In the genomic region with DNA sequence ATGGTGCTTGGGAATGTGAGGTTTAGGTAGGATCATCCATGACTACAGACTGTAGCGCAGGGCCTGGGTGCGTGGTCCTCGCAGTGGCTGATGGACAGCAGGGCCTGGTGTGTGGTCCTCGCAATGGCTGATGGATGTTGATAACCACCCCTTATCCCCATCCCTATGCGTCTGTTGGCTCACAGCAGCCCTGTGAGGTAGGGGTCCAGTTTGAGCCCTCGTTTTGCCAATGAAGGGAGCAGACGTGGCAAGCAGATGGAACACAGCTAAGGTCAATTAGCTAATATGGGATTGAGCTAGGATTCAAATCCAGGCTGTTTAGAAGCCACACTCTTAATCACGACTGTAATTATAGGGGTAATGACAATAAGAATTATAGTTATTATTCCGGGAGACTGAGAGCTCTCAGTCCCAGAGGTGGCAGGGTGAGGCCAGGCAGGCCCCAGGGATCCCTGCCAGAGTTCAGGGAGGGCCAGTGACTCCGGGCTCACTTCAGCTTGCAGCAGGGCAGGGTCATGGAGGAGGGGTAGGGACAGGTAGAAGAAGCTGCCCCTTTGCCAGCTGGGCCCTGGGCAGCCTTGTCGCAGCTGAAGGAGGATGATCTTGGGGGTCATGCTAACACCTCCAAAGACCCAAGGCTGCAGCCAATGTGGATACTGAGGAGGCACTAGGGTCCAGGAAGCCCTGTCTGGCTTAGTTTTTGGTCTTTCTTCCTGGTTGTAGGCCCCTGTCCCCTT, we compare ENCODE assay signal across 13 mouse cellular contexts.
DNase-seq lines count a peak whose midpoint lies in the region; ATAC-seq and TF ChIP-seq lines count a peak whose summit lies in the region.
"Had no signal": no experiment of that assay in that cellular context is flagged by ENCODE, and none has a peak within 500 bp of the region (broad histone marks: within the 10 kb centered on the region; RNA-seq: fewer than 3 reads in every experiment).

No protein-coding gene starts in this region.

- no peak for TF ChIP-seq POLR2A in lung, adult 2 months (IDR thresholded peaks at IDR 0.05; ENCODE audit: borderline replicate concordance, extremely low read depth, low read depth, low read length)

- peaks cover 37% of the 10 kb centered on the region for H3K36me3 ChIP-seq in heart, embryonic 13.5 days
- H3K36me3 ChIP-seq in lung, embryonic 16.5 days (ENCODE audit: control insufficient read depth, insufficient read depth, low read length) = peaks cover 3% of the 10 kb centered on the region; the same call in 1 of the 2 replicates
- no peaks in the 10 kb centered on the region for H3K36me3 ChIP-seq in stomach, embryonic 15.5 days

- DNase-seq in cerebellum, adult 11-12 months = peak; percentile 46
- DNase-seq in cerebellum, adult 8-10 months = no peak
- DNase-seq in heart, postnatal 14 days = no peak
- no peak for DNase-seq in lung, adult 2 months
- DNase-seq in gastrocnemius, postnatal 14 days = no peak
- DNase-seq: adrenal gland, postnatal 25 days; layer of hippocampus, postnatal 36 days had no signal

- H3K4me3 ChIP-seq in heart, embryonic 13.5 days = no peak overlapping the region
- H3K4me3 ChIP-seq in lung, embryonic 16.5 days (ENCODE audit: low read length) = no peak overlapping the region
- H3K4me3 ChIP-seq in lung, adult 2 months (replicated peaks; ENCODE audit: extremely low read depth, low read depth, low read length) = no peak overlapping the region
- no peak overlapping the region for H3K4me3 ChIP-seq in stomach, embryonic 15.5 days (replicated peaks)
- H3K4me3 ChIP-seq: embryonic facial prominence, embryonic 10.5 days; limb, embryonic 13.5 days had no signal

- peaks cover 87% of the 10 kb centered on the region for H3K4me1 ChIP-seq in heart, embryonic 13.5 days
- peaks cover 44% of the 10 kb centered on the region for H3K4me1 ChIP-seq in lung, embryonic 16.5 days (replicated peaks; ENCODE audit: control insufficient read depth, insufficient read depth, low read length)
- H3K4me1 ChIP-seq in lung, adult 2 months (ENCODE audit: control insufficient read depth, insufficient read depth, low read length) = peaks cover 38% of the 10 kb centered on the region
- H3K4me1 ChIP-seq in stomach, embryonic 15.5 days = peaks cover 52% of the 10 kb centered on the region

- H3K9ac ChIP-seq in heart, embryonic 13.5 days = 0 out of 2 replicates have a peak overlapping the region, but pooled peaks have one; percentile 9
- H3K9ac ChIP-seq in lung, embryonic 16.5 days (ENCODE audit: low read length) = no peak overlapping the region
- no peak overlapping the region for H3K9ac ChIP-seq in stomach, embryonic 15.5 days
- H3K9ac ChIP-seq: limb, embryonic 13.5 days; lung, embryonic 14.5 days had no signal

- WGBS in heart, embryonic 13.5 days = 79% methylated on average over 11 of the region's 11 CpGs
- WGBS in lung, embryonic 16.5 days = 81% methylated on average over 11 of the region's 11 CpGs
- 73% methylated on average over 11 of the region's 11 CpGs for WGBS in lung, adult 2 months
- WGBS in stomach, embryonic 15.5 days = 80% methylated on average over 11 of the region's 11 CpGs

- H3K9me3 ChIP-seq in heart, embryonic 13.5 days = no peaks in the 10 kb centered on the region
- H3K9me3 ChIP-seq in lung, embryonic 16.5 days (ENCODE audit: control insufficient read depth, low read length) = no peaks in the 10 kb centered on the region
- no peaks in the 10 kb centered on the region for H3K9me3 ChIP-seq in stomach, embryonic 15.5 days
- H3K9me3 ChIP-seq: embryonic facial prominence, embryonic 10.5 days; limb, embryonic 13.5 days had no signal

- intact Hi-C loops in heart, postnatal 14 days (cut with DNase I) = loop anchor here (5.0 kb wide), 2 partner anchors 38 to 73 kb away; no protein-coding TSS in a partner anchor
- intact Hi-C loops in gastrocnemius, postnatal 14 days (cut with DNase I; ENCODE audit: low total_unique reads) = loop anchor here (2.0 kb wide), 1 partner anchor 134 kb away; no protein-coding TSS in a partner anchor

- no peak overlapping the region for H3K4me2 ChIP-seq in heart, embryonic 13.5 days
- no peak overlapping the region for H3K4me2 ChIP-seq in lung, embryonic 16.5 days (ENCODE audit: low read depth, low read length)
- H3K4me2 ChIP-seq in stomach, embryonic 15.5 days = no peak overlapping the region
- H3K4me2 ChIP-seq: limb, embryonic 13.5 days; lung, embryonic 14.5 days had no signal

- ATAC-seq in heart, embryonic 13.5 days (ENCODE audit: extremely low read depth, insufficient number of reproducible peaks, low FRiP score, low TSS enrichment) = no peak
- ATAC-seq in lung, embryonic 16.5 days (ENCODE audit: low read depth) = no peak
- ATAC-seq in stomach, embryonic 15.5 days (ENCODE audit: insufficient read depth, low FRiP score, low read depth) = no peak

- H3K27me3 ChIP-seq in heart, embryonic 13.5 days (replicated peaks) = peaks cover 54% of the 10 kb centered on the region
- H3K27me3 ChIP-seq in lung, embryonic 16.5 days (ENCODE audit: control insufficient read depth, insufficient read depth, low read depth, low read length) = no peaks in the 10 kb centered on the region
- no peaks in the 10 kb centered on the region for H3K27me3 ChIP-seq in stomach, embryonic 15.5 days (replicated peaks)
- H3K27me3 ChIP-seq: limb, embryonic 13.5 days had no signal

- H3K27ac ChIP-seq in heart, embryonic 13.5 days (replicated peaks) = peak overlapping the region; percentile 61
- H3K27ac ChIP-seq in lung, embryonic 16.5 days (ENCODE audit: low read length) = 0 out of 2 replicates have a peak overlapping the region, but pooled peaks have one; percentile 7
- peak overlapping the region; percentile 2; the same call in 1 of the 2 replicates for H3K27ac ChIP-seq in stomach, embryonic 15.5 days
- H3K27ac ChIP-seq: limb, embryonic 13.5 days had no signal

- no peak for TF ChIP-seq CTCF in lung, adult 2 months (IDR thresholded peaks at IDR 0.05; ENCODE audit: insufficient read depth, low read length)

Comparison
In these comparisons a context has a peak if more than half of its experiments do, and no peak if none do; other contexts are left out.
1. H3K27ac ChIP-seq: peak in every context shown above with its lines; median percentile 61 in heart, embryonic 13.5 days; 7 in lung, embryonic 16.5 days; 2 in stomach, embryonic 15.5 days.